Mouse (Mus musculus) gastrocnemius, postnatal 25 days (tissue): ENCODE data around the gene Cbx1. TPM values are rescaled to one million over a fixed set of nuclear protein-coding genes. Genes with fewer than 3 reads are reported as not detected.

Source experiments
- DNase-seq: peaks from one replicate; pipeline ENCODE4 v3.0.0; 2022
- total RNA-seq, 2 experiments: library from RNA; stranded (reverse); gene quantifications; 1 replicate in 1 of 2; 2 replicates in 1 of 2; pipeline ENCODE4 v1.2.3; 2021

The Cbx1 gene
- total RNA-seq, 2 experiments from 2014 or later: 32.8 to 34.6 TPM

- DNase-seq: no peak
Measured at GRCm38 (mm10) chr11:96816979-96817378, 28.1 kb downstream of the Cbx1 start.

- DNase-seq: no peak
Measured at GRCm38 (mm10) chr11:96818128-96818710, 29.3 kb downstream of the Cbx1 start.

- no peak for DNase-seq
Measured at GRCm38 (mm10) chr11:96821956-96822355, 33.0 kb downstream of the Cbx1 start.

GRCm38 (mm10) chr11:96822675-96823470 is 33.9 kb downstream of the Cbx1 start:
- DNase-seq: no peak

GRCm38 (mm10) chr11:96823471-96823837 is 34.5 kb downstream of the Cbx1 start:
- no peak for DNase-seq

- peak; percentile 91 for DNase-seq
Measured at GRCm38 (mm10) chr11:96823880-96824782, 35.2 kb downstream of the Cbx1 start.

- DNase-seq: peak; percentile 92
Measured at GRCm38 (mm10) chr11:96824783-96825495, 36.0 kb downstream of the Cbx1 start.

GRCm38 (mm10) chr11:96826481-96826880 is 37.6 kb downstream of the Cbx1 start:
- no peak for DNase-seq

GRCm38 (mm10) chr11:96827062-96827581 is 38.2 kb downstream of the Cbx1 start:
- DNase-seq: no peak

GRCm38 (mm10) chr11:96827917-96828316 is 39.0 kb downstream of the Cbx1 start:
- no peak for DNase-seq

GRCm38 (mm10) chr11:96828881-96829280 is 40.0 kb downstream of the Cbx1 start:
- no peak for DNase-seq

- DNase-seq: peak; percentile 92
Measured at GRCm38 (mm10) chr11:96829403-96829812, 40.5 kb downstream of the Cbx1 start.

GRCm38 (mm10) chr11:96829813-96830538 is 41.0 kb downstream of the Cbx1 start, which contains the start of gene Nfe2l1:
Gene Nfe2l1 (minus strand): TSS chr11:96829968.
- peak; percentile 100 for DNase-seq

- no peak for DNase-seq
Measured at GRCm38 (mm10) chr11:96830539-96831216, 41.8 kb downstream of the Cbx1 start.

GRCm38 (mm10) chr11:96831516-96831915 is 42.6 kb downstream of the Cbx1 start:
- DNase-seq: no peak

- DNase-seq: no peak
Measured at GRCm38 (mm10) chr11:96832541-96832940, 43.6 kb downstream of the Cbx1 start.

GRCm38 (mm10) chr11:96832973-96833372 is 44.0 kb downstream of the Cbx1 start:
- no peak for DNase-seq

- DNase-seq: no peak
Measured at GRCm38 (mm10) chr11:96834127-96834526, 45.2 kb downstream of the Cbx1 start.

GRCm38 (mm10) chr11:96837298-96837697 is 48.4 kb downstream of the Cbx1 start:
- DNase-seq: no peak

- no peak for DNase-seq
Measured at GRCm38 (mm10) chr11:96838341-96838740, 49.4 kb downstream of the Cbx1 start.
